In genomic region chr4:108459231-108460155, GRCm38 (mm10) we compare ENCODE assay signal across 8 mouse cellular contexts. TPM values are rescaled to one million over a fixed set of nuclear protein-coding genes. Genes with fewer than 3 reads are reported as not detected.
DNase-seq lines count a peak whose midpoint lies in the region; ATAC-seq lines count a peak whose summit lies in the region.

Tut4 (plus strand) TSS chr4:108459426.

- H3K4me3 ChIP-seq in embryonic facial prominence, embryonic 14.5 days (ENCODE audit: low read depth, low read length): peak within 1 kb of the TSS; percentile 100
- H3K4me3 ChIP-seq in kidney, embryonic 14.5 days (ENCODE audit: low read length): peak within 1 kb of the TSS; percentile 99
- H3K4me3 ChIP-seq in limb, embryonic 15.5 days: peak within 1 kb of the TSS; percentile 99

- peak within 1 kb of the TSS; percentile 97 for H3K27ac ChIP-seq in embryonic facial prominence, embryonic 14.5 days (replicated peaks; ENCODE audit: low read depth, low read length)
- H3K27ac ChIP-seq in kidney, embryonic 14.5 days (ENCODE audit: low read depth, low read length): peak within 1 kb of the TSS; percentile 97
- peak within 1 kb of the TSS; percentile 97 for H3K27ac ChIP-seq in limb, embryonic 15.5 days

- DNase-seq in 3T3-L1 (ENCODE audit: low read depth, low spot score): peak; percentile 71
- DNase-seq in adrenal gland, postnatal 4 days (ENCODE audit: low spot score in 2 of 2): peak; percentile 74 to 78
- peak; percentile 96 for DNase-seq in embryonic facial prominence, embryonic 14.5 days (ENCODE audit: low spot score)
- peak; percentile 80 to 82 for DNase-seq in heart, adult 9 months (ENCODE audit: low spot score in 2 of 2)
- peak; percentile 2 to 40 for DNase-seq in monocyte, adult 2 months (ENCODE audit: low read depth in 1 of 2, low spot score in 2 of 2)
- DNase-seq in spleen, postnatal 36 days (ENCODE audit: low spot score in 2 of 2): peak; percentile 78 to 80

- WGBS in embryonic facial prominence, embryonic 14.5 days: 0% methylated on average over 34 of the region's 97 CpGs
- WGBS in kidney, embryonic 14.5 days: under 1% methylated on average over 68 of the region's 97 CpGs
- under 1% methylated on average over 86 of the region's 97 CpGs for WGBS in limb, embryonic 15.5 days

- peak within 1 kb of the TSS; percentile 89 for H3K9ac ChIP-seq in embryonic facial prominence, embryonic 14.5 days (ENCODE audit: low read depth, low read length)
- peak within 1 kb of the TSS; percentile 100 for H3K9ac ChIP-seq in kidney, embryonic 14.5 days (ENCODE audit: low read depth, low read length)
- peak within 1 kb of the TSS; percentile 97 for H3K9ac ChIP-seq in limb, embryonic 15.5 days

- no peaks in the 10 kb centered on the region for H3K9me3 ChIP-seq in embryonic facial prominence, embryonic 14.5 days (ENCODE audit: control insufficient read depth, low read length)
- H3K9me3 ChIP-seq in kidney, embryonic 14.5 days (ENCODE audit: control insufficient read depth, low read length): no peaks in the 10 kb centered on the region
- no peaks in the 10 kb centered on the region for H3K9me3 ChIP-seq in limb, embryonic 15.5 days

- peak within 1 kb of the TSS; percentile 80 for H3K4me2 ChIP-seq in embryonic facial prominence, embryonic 14.5 days (ENCODE audit: low read depth, low read length)
- peak within 1 kb of the TSS; percentile 58 for H3K4me2 ChIP-seq in kidney, embryonic 14.5 days (replicated peaks; ENCODE audit: low read depth, low read length)
- peak within 1 kb of the TSS; percentile 73 for H3K4me2 ChIP-seq in limb, embryonic 15.5 days

- H3K36me3 ChIP-seq in embryonic facial prominence, embryonic 14.5 days (ENCODE audit: control insufficient read depth, insufficient read depth, low read length): no peaks in the 10 kb centered on the region
- H3K36me3 ChIP-seq in kidney, embryonic 14.5 days (ENCODE audit: control insufficient read depth, insufficient read depth, low read length): no peaks in the 10 kb centered on the region
- H3K36me3 ChIP-seq in limb, embryonic 15.5 days: no peaks in the 10 kb centered on the region

- ATAC-seq in embryonic facial prominence, embryonic 14.5 days (ENCODE audit: low read depth): peak; percentile 92
- ATAC-seq in kidney, embryonic 14.5 days (ENCODE audit: low FRiP score, low TSS enrichment): peak; percentile 93
- peak; percentile 93 for ATAC-seq in limb, embryonic 15.5 days (ENCODE audit: insufficient number of reproducible peaks, low FRiP score, low TSS enrichment, low read depth)

- H3K27me3 ChIP-seq in embryonic facial prominence, embryonic 14.5 days (replicated peaks; ENCODE audit: control insufficient read depth, insufficient read depth, low read length): no peaks in the 10 kb centered on the region
- no peaks in the 10 kb centered on the region for H3K27me3 ChIP-seq in kidney, embryonic 14.5 days (ENCODE audit: control insufficient read depth, insufficient read depth, low read length)
- H3K27me3 ChIP-seq in limb, embryonic 15.5 days: no peaks in the 10 kb centered on the region

- H3K4me1 ChIP-seq in embryonic facial prominence, embryonic 14.5 days (ENCODE audit: control insufficient read depth, insufficient read depth, low read length): peaks cover 7% of the 10 kb centered on the region
- peaks cover 7% of the 10 kb centered on the region for H3K4me1 ChIP-seq in kidney, embryonic 14.5 days (ENCODE audit: control insufficient read depth, insufficient read depth, low read length)
- H3K4me1 ChIP-seq in limb, embryonic 15.5 days: peaks cover 10% of the 10 kb centered on the region

RNA-seq across cellular contexts. Expression of gene Tut4, which starts in this region (rescaled TPM):
- 10 to 100 TPM; 79.9 to 82.3 TPM for total RNA-seq in adrenal gland, postnatal 4 days (2021)
- polyA plus RNA-seq in embryonic facial prominence, embryonic 14.5 days (2014; fragmentation: Nextera tagmentation; extraction: Ambion mirVana): 46.7 and 55.4 TPM in 2 replicates
- polyA plus RNA-seq in kidney, embryonic 14.5 days (2014; fragmentation: Nextera tagmentation; extraction: Ambion mirVana): 88.8 and 102 TPM in 2 replicates
- 50.8 and 64.5 TPM in 2 replicates for polyA plus RNA-seq in limb, embryonic 15.5 days (2015; fragmentation: Nextera tagmentation; extraction: Ambion mirVana)

Comparison
In these comparisons a context has a peak if more than half of its experiments do, and no peak if none do; other contexts are left out.
1. Peak in every context shown above with its lines: DNase-seq, ATAC-seq, H3K4me3 ChIP-seq and H3K27ac ChIP-seq.
2. DNase-seq: peak in every context shown above with its lines; median percentile 96 in embryonic facial prominence, embryonic 14.5 days; 81 in heart, adult 9 months; 79 in spleen, postnatal 36 days; 76 in adrenal gland, postnatal 4 days; 71 in 3T3-L1; 21 in monocyte, adult 2 months.